Mouse (Mus musculus) ovary, postnatal 36 days (tissue): ENCODE data around the gene Tm4sf1.

ENCODE experiments used
- DNase-seq: peaks from one replicate; pipeline ENCODE4 v3.0.0; 2022; ENCODE audit warnings: low spot score, mixed read lengths

Gene Tm4sf1

DNA sequence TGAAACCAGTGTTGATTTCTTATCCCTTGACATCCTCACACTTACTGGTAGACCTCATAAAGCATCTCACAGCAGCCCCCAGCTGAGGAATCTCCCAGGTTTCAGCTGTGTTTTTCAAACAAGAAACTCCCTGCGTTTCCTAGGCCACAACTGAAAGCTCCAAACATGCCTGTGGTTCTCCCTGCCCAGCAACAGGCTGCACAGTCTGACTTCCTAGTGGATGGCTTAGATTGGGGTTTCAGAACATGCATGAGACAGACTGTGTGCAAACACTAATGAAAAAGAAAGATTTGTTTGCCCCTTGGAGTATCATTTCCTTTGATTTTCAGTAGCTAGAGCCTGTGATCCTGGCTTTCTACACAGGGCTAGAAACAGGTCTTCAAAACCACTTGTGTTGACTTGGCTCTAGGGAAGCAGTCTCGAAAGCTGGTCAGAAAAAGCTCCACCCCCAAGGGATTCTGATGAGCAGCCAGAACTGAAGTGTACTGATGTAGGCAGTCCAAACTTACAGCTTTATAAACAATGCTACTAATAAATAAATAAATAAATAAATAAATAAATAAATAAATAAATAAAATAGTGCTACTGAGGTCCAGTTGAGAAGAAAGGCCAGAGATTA is at the start of gene Tm4sf1:
Tm4sf1 (minus strand) TSS at position 68 of the 619 bp plus-strand sequence.
- DNase-seq, result no peak

DNA sequence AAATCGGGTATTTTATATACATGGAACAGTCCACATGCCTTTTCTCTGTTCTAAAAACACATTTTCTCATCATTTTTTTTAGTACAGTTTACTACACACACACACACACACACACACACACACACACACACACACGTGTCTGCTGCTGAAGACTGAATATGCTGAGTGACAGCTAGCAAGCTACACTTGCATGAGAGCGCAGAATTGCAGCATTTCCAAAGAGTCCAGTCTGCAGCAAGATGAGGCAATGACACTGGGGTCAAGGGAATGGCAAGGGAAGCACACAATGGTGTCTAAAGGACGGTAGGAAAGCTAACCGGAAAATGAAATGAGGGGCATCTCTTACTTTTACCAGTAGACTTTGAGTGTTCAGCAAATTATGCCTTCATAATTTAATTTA is 43.0 kb upstream of the Tm4sf1 start:
- no peak for DNase-seq

DNA sequence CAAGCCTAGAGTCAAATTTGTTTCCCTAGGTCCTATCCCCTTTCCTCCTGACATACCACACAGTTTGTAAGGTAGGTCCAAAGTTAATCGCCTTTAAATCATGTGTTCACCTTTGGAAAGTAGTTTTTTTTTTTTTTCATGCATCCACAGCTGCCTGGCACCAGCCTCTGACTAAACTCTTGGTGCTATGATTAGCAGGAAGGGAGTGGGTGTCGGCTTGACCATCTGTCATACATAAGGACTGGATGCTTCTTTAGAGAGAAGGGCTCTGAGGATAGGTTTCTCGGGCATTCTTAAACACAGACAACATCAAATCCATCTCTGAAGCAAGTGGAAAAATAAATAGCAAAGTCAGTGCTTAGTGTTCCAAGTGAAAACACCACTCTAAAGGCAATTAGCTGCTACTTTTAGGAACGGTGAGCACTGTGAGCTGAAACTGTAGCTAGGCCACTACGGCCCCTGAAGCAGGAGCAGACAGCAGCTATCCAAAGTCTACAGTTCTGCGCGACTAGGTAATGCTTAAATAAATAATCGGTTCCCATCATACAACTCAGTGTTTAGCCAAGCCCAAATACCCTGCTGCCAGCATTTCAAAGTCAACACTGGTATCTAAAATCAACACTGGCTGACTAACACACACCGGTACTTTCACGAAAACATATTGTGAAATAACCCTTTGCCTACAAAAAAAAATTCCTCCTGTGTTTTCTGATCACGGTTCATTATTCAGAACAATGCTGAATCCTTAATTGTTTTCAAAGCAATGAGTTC is 42.2 kb upstream of the Tm4sf1 start:
- no peak for DNase-seq

DNA sequence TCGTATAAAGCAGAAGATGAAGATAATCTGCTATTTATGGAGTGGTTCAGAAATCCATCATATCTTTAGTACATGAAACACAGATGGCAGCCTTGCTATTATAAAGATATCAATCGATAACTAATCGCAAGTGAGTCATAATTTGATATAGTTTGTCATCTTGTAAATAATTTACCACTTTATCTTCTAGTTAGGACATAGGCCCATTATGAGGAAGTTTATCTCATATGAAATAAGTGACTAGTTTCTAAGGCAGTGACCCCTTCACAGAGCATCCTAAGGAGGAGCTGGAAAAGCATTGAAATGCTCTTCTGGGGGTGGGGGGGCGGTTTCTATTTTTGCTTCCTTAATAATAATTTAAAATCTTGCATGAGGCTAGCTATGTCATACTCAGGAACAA is 41.2 kb upstream of the Tm4sf1 start:
- DNase-seq, result no peak

DNA sequence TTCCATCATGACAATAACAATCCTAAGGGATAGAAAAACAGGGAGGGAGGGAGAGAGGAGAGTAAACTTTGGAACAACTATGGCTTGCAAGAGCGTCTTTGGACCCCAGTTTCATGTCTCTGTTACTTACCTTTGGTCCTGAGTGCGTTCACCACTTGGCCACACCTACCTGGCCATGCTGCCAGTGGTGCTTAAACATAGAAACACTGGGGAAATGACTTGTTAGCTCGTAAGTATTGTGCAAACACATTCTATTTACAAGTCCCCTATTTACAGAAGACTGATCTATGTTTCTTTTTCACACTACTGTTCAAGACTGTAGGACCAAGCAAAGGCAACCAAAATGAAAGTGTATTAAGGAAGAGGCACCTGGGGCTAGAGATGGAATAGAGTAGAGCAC is 39.5 kb upstream of the Tm4sf1 start:
- no peak for DNase-seq

GRCm38 (mm10) chr3:57335080-57335815 is 33.5 kb upstream of the Tm4sf1 start:
- DNase-seq, result no peak

DNA sequence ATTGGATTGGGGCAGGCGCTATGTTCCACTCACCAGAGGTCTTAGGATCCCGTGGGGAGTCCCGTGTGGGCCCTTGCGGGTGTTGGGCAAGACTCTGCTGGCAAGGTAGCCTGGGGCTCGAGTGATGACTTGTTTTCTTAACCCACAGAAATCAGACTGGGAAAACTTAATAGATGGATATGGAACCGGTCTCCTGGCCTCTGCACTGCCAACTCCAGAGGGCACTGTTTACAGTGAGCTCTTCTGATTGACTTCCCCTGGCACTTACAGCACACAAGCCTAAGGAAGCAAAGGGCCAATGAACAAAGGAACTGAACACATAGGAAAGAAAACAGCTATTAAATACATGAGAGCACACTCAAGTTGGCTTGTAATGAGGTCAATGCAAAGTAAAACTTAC is 26.2 kb upstream of the Tm4sf1 start:
- DNase-seq, result no peak

GRCm38 (mm10) chr3:57307076-57307475 is 5.3 kb upstream of the Tm4sf1 start:
- no peak for DNase-seq

DNA sequence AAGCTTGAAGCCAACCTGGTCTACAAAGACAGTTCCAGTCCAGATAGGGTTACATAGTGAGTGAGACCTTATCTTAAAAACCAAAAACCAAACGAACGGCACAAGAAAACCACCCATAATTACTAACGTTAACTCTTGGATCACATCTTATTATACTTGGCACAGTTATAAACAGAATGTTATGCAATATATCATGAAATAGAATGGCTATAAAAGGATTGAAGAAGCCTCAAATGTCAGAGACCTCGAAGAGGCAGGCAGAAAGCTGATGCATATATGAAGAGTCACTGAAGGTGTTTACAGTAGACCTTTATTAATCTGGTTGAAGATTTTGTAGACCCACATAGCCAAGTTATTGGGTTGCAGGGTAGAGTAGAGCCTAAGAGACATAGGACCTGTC is 3.8 kb upstream of the Tm4sf1 start:
- DNase-seq, result no peak

- DNase-seq, result no peak
These were observed 2.7 kb upstream of the Tm4sf1 start for GRCm38 (mm10) chr3:57304484-57304883.

DNA sequence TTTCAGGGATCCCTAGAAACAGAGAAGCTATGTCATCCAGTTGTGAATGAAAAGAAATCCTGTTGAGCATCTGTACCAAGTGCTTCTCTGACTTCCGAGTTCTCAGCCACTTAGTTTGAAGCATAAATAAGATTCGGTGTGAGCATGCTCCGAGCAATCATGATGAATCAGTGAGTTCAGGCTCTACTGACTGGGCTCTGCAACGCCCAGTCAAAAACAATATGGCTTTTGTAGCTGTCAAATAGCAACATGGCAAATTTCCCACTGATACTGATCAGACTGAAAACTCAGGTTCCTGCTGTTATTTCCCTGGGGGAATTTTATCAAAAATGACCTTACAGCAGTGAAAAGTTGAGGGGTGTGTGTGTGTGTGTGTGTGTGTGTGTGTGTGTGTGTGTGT is 2.3 kb upstream of the Tm4sf1 start:
- no peak for DNase-seq

DNA sequence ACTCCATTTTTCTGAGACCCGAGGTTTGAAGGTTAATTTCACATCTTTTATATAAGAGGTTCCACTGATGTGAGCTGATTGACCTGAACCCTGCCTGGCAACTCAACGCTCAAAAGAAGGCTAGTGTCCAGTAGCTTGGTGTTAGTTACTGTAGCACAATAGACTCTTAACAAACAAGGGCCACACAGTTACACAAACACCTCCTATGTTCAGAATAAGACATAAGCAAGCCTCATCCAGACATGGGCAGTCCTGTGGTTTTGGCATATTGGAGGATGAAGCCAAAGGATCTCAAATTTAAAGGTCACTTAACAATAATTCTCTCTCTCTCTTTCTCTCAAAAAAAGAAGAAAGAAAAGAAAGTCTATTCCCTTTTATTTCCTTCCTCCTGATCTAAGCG is 1.7 kb upstream of the Tm4sf1 start:
- no peak for DNase-seq

DNA sequence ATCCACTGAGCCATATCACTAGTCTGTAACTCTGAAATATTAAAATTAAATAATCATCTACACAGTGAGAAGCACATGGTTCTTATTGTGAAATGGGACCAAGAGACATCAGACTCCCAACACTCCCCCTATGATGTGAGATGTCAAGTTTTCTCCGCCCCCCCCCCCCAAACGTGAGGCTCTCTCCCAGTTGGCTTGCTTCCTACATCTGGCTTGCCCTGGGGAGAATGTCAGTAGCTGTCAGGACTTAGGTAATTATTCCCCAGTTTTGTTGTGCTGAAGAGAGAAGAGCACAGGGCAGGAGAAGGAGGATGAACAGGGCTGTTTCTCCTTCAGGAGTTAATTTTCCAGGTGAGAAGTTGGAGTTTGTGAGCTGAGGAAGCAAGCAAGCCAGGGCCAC is 1.1 kb upstream of the Tm4sf1 start:
- DNase-seq, result no peak

DNA sequence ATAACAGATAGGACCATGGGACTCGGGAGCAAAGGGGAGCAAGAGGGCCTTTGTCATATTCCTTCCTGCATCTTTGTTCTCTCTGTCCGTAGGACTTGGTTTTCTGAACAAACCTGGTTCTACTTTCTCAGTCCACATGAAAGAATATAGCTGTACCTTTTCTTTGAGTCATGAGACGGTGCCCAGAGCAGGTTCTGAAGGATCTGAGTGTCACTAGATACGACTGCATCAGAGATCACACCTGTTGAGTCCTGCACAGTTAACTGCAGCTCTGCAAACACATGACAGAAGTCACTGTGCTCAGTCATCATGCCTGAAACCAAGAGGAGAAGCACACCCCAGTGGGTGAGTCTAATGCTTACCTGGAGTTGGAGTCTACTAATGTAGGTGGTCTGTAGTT is 422 bp downstream of the Tm4sf1 start:
- DNase-seq, result no peak

GRCm38 (mm10) chr3:57297991-57298390 is 3.8 kb downstream of the Tm4sf1 start:
- DNase-seq, result no peak

DNA sequence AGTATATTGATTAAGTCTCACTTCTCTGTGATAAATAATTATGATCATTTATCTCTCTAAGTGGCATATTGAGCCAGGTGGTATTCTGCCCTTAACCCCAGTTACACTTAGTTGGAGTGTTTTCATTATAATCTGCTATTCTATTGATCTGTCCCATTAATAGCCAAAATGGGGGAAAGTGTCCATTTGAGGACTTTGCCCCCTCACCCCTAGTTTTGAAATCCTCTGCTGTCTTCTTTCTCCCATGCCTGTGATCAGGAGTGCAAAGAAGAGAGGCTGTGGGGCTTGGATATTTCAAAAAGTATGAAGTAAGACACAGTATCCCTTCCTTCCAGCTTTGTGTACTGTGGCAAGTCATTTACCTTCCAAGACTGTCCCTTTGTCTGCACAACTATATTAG is 5.2 kb downstream of the Tm4sf1 start:
- DNase-seq, result no peak

- DNase-seq, result no peak
These were observed 6.2 kb downstream of the Tm4sf1 start for GRCm38 (mm10) chr3:57295631-57296030.

GRCm38 (mm10) chr3:57294742-57295525 is 6.9 kb downstream of the Tm4sf1 start:
- peak; percentile 11 for DNase-seq

DNA sequence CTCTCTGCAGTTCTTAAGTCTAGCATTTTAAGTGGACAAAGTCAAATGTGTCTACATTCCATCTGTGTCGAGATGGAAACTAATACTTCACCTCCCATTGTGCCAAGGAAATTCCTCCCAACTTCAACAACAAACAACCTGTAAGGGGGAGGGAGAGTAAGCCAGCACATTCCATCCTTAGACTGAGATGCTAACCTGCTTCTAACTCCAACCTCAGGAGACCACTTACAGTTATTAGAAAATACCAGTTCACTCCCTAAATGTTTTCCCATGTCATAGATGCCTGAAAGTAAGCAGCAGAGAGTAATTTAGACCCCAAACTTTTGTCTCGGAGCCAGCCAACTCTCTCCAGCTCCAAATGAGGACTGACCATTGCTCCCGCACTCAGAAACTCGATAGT is 7.9 kb downstream of the Tm4sf1 start:
- no peak for DNase-seq

- no peak for DNase-seq
These were observed 9.0 kb downstream of the Tm4sf1 start for GRCm38 (mm10) chr3:57292826-57293225.

- no peak for DNase-seq
These were observed 12.8 kb downstream of the Tm4sf1 start for GRCm38 (mm10) chr3:57288944-57289491.
